Mouse (Mus musculus): ENCODE results near the gene Atp8b5. TPM values are rescaled to one million over a fixed set of nuclear protein-coding genes. Genes with fewer than 3 reads are reported as not detected.
A peak's percentile ranks its signal among the peaks of the same experiment; 100 is the strongest.

Atp8b5 gene
- polyA plus RNA-seq, 1 experiment from 2014 or later = 0.14 TPM

DNA sequence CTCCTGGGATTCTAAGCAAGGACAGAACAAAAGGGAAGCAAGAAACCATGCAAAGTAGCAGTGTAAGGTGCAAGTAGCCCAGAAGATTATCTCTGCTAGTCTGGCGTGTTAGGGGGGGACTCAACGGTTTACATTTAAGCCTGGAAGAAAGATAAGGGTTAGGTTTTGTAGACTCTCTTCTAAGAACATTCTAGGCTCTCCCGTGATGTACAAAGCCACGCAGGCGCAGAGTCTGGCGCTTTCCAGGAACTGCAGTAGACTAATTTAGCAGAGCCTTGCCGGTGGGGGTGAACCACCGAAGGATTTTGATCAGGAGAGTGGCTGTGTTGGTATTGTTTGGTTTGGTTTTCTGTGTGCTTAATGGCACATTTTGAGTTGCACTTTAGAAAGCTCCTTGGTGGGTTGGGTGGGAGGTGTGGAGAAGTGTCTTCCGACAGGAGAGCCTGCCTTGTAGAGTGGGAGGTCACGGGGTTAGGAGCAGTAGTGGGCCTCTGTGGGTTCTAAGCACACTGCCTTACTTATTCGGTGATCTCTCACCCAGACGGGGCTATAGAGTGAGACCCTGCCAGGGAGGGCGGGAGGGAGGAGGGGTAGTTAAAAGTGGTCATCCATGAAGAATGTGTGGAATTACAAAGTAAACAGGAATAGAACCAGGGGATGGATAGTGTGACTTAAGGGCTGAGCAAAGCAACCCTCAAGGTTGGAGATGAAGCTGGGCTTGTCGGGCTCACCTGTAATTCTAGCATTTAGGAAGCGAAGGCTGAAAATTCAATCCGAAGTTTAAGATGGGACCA lies 150.5 kb downstream of the Atp8b5 start:
- 48% methylated on average over 16 of the region's 16 CpGs for WGBS
- H3K4me3 ChIP-seq (ENCODE audit: low read depth, low read length) = no peak overlapping the region

DNA sequence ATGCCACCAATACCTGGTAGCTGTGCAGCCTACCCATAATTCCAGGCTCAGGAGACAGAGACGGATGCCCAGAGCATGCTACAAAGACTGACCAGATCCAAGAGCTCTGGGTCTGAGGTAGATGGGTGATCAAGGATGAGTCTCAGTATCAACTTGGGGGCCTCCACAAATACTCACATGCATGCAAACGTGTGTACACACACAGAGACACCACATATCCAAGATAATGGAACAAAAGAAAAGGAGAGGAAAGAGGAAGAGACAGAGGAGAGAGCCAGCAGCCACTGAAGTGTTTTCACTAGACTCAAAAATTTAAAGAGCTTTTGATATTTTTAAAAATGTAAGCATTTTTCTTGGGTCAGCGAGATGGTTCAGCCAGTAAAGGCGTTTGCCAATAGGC lies 151.5 kb downstream of the Atp8b5 start:
- Histone ChIP-seq H3K9ac (replicated peaks; ENCODE audit: low read depth) (no peak overlapping the region), H3K4me3 (ENCODE audit: low read depth, low read length) (no peak overlapping the region), H3K4me2 (replicated peaks; ENCODE audit: low read depth, low read length) (no peak overlapping the region), H3K9me3 (ENCODE audit: low read length) (no peaks in the 10 kb centered on the region), H3K27me3 (replicated peaks; ENCODE audit: insufficient read depth, low read length) (no peaks in the 10 kb centered on the region), H3K4me1 (ENCODE audit: insufficient read depth, low read depth, low read length) (peaks cover 27% of the 10 kb centered on the region), H3K36me3 (ENCODE audit: insufficient read depth, low read length) (peaks cover 41% of the 10 kb centered on the region), H3K27ac (ENCODE audit: low read length) (peak overlapping the region; percentile 83)
- no peak for TF ChIP-seq CTCF (IDR thresholded peaks at IDR 0.05)
- TF ChIP-seq EP300 (IDR thresholded peaks at IDR 0.05) = no peak
- no peak for ATAC-seq
- DNase-seq (ENCODE audit: low spot score) = no peak
- WGBS = 49% methylated on average over 4 of the region's 4 CpGs

More for the DNA sequence above, 150.5 kb downstream of the Atp8b5 start:
- Histone ChIP-seq H3K36me3 (ENCODE audit: insufficient read depth, low read length) (peaks cover 32% of the 10 kb centered on the region), H3K9me3 (ENCODE audit: low read length) (no peaks in the 10 kb centered on the region), H3K9ac (replicated peaks; ENCODE audit: low read depth) (no peak overlapping the region), H3K4me2 (replicated peaks; ENCODE audit: low read depth, low read length) (no peak overlapping the region), H3K27me3 (replicated peaks; ENCODE audit: insufficient read depth, low read length) (no peaks in the 10 kb centered on the region), H3K27ac (ENCODE audit: low read length) (peak overlapping the region; percentile 83), H3K4me1 (ENCODE audit: insufficient read depth, low read depth, low read length) (peaks cover 27% of the 10 kb centered on the region)
- ATAC-seq = peak; percentile 25; the same call in 1 of the 2 replicates
- TF ChIP-seq CTCF (IDR thresholded peaks at IDR 0.05) (no peak), EP300 (IDR thresholded peaks at IDR 0.05) (no peak; the same call in 1 of the 2 replicates)
- no peak for DNase-seq (ENCODE audit: low spot score)

DNA sequence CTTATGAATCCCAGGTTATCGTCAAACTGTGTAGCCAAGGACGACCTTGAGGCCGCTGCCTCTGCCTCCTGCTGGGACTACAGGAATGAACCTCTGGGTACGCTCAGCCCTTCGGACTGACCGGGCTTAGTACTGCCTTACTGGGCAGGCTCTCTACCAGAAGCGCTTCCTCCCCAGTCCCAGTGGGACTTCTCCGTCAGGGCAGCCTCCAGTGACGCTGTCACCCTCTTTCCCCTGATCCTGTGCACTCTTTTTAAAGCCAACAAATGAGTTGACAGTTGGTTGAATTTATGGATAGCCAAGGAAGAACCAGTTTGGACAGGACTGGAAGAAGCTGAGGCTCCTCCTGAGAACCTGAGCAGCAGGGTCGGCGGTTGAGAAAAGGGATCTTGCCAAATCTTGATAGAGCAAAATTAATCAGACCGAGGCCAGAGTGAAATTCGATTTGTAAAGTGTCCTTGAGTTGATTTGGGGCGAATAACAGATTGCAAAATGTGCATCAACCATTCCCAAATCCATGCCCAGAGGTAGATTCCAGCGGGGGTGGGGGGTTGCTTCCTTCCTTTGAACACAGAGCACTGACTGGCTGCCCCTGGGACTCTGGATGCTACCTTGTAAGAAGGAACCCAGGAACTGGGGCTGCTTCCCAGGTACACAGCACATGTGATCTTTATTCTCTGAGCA lies 152.2 kb downstream of the Atp8b5 start:
- TF ChIP-seq CTCF (IDR thresholded peaks at IDR 0.05) = no peak; the same call in 1 of the 2 replicates
- TF ChIP-seq EP300 (IDR thresholded peaks at IDR 0.05) = no peak
- ATAC-seq = no peak
- H3K4me3 ChIP-seq (ENCODE audit: low read depth, low read length) = no peak overlapping the region
- whole genome bisulfite sequencing = 46% methylated on average over 15 of the region's 15 CpGs
- no peaks in the 10 kb centered on the region for H3K9me3 ChIP-seq (ENCODE audit: low read length)
- DNase-seq (ENCODE audit: low spot score) = peak; percentile 54
- no peak overlapping the region for H3K9ac ChIP-seq (replicated peaks; ENCODE audit: low read depth)
- peaks cover 27% of the 10 kb centered on the region for H3K4me1 ChIP-seq (ENCODE audit: insufficient read depth, low read depth, low read length)
- H3K27ac ChIP-seq (ENCODE audit: low read length) = peak overlapping the region; percentile 83
- H3K27me3 ChIP-seq (replicated peaks; ENCODE audit: insufficient read depth, low read length) = no peaks in the 10 kb centered on the region
- peaks cover 48% of the 10 kb centered on the region for H3K36me3 ChIP-seq (ENCODE audit: insufficient read depth, low read length)
- H3K4me2 ChIP-seq (replicated peaks; ENCODE audit: low read depth, low read length) = no peak overlapping the region

DNA sequence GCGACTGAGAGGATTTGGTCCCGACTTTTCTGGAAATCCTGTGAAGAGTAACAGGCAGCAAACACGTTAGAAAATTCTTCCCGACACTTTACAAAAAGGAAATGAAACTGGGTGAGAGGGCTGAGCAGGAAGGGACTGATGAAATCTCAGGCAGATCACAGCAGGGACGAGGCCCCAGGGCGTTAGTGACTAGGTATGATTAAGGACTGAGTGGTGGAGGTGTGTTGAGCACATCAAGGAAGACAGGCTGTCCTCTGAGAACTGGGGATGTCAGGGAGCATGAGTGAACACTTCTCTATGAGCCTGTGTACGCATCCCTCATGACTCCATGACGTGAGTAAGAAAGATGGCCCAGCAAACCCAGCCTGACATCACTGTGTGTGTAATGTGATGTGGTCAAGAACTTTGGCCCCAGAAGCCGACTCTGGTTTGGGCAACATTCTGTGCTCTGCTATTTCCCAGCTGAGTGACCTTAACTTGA lies 152.9 kb downstream of the Atp8b5 start:
- Histone ChIP-seq H3K36me3 (ENCODE audit: insufficient read depth, low read length) (peaks cover 53% of the 10 kb centered on the region), H3K4me1 (ENCODE audit: insufficient read depth, low read depth, low read length) (peaks cover 27% of the 10 kb centered on the region), H3K27ac (ENCODE audit: low read length) (peak overlapping the region; percentile 83), H3K4me2 (replicated peaks; ENCODE audit: low read depth, low read length) (no peak overlapping the region), H3K4me3 (ENCODE audit: low read depth, low read length) (no peak overlapping the region), H3K27me3 (replicated peaks; ENCODE audit: insufficient read depth, low read length) (no peaks in the 10 kb centered on the region), H3K9ac (replicated peaks; ENCODE audit: low read depth) (no peak overlapping the region), H3K9me3 (ENCODE audit: low read length) (no peaks in the 10 kb centered on the region)
- peak; percentile 58 for ATAC-seq
- DNase-seq (ENCODE audit: low spot score) = no peak
- no peak for TF ChIP-seq CTCF (IDR thresholded peaks at IDR 0.05)
- TF ChIP-seq EP300 (IDR thresholded peaks at IDR 0.05) = no peak
- 46% methylated on average over 9 of the region's 9 CpGs for WGBS

DNA sequence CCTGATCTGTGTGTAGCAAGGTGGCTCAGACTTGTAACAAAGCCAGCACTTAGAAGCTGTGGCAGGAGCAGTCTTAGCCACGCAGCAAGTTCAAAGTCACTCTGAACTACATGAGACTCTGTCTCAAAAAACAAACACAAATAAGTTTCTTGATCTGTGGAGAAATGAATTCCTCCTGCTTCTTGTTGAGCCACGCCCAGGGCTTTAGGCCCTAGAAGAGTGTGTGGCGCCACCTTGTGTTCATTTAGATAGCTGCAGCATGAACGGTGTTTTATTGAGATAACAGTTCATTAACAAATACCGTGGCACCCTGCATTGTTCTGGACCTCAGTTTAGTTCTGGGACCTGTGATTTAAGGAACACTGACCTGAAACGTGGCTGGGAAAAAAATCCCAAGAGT lies 153.3 kb downstream of the Atp8b5 start:
- H3K4me3 ChIP-seq (ENCODE audit: low read depth, low read length) = no peak overlapping the region
- H3K36me3 ChIP-seq (ENCODE audit: insufficient read depth, low read length) = peaks cover 55% of the 10 kb centered on the region
- peak overlapping the region; percentile 83 for H3K27ac ChIP-seq (ENCODE audit: low read length)
- no peaks in the 10 kb centered on the region for H3K9me3 ChIP-seq (ENCODE audit: low read length)
- ATAC-seq (peak; percentile 64), DNase-seq (ENCODE audit: low spot score) (peak; percentile 96)
- H3K9ac ChIP-seq (replicated peaks; ENCODE audit: low read depth) = no peak overlapping the region
- H3K27me3 ChIP-seq (replicated peaks; ENCODE audit: insufficient read depth, low read length) = no peaks in the 10 kb centered on the region
- no peak overlapping the region for H3K4me2 ChIP-seq (replicated peaks; ENCODE audit: low read depth, low read length)
- TF ChIP-seq CTCF (IDR thresholded peaks at IDR 0.05) = peak; percentile 97
- peak; percentile 77; the same call in 1 of the 2 replicates for TF ChIP-seq EP300 (IDR thresholded peaks at IDR 0.05)
- peaks cover 27% of the 10 kb centered on the region for H3K4me1 ChIP-seq (ENCODE audit: insufficient read depth, low read depth, low read length)
- under 1% methylated on average over 6 of the region's 6 CpGs for WGBS

DNA sequence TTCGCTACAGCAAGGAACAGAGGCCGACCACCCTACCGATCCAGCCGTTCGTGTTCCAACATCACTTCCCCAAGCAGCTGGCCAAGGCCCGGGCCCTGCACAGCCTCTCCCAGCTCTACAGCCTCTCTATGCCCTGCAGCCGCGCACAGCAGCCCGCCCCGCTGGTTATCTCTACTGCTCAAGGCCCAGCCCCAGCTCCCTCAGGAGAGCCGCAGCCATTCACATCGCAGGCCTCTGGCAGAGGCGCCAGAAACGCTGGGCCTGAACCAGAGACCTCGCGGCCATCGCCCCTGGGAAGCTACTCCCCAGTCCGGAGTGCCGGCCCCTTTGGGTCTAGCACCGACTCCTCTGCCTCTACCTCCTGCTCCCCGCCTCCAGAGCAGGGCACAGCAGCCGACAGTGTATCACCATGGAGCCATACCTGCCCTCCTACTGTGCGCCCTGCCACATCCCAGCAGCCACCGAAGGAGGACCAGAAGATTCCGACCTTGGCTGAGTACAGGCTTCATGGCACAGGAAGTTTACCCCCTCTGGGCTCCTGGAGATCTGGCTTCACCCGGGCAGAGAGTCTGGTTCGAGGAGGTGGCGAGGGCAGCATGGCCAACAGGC lies 154.8 kb downstream of the Atp8b5 start:
- Histone ChIP-seq H3K9me3 (ENCODE audit: low read length) (no peaks in the 10 kb centered on the region), H3K9ac (replicated peaks; ENCODE audit: low read depth) (no peak overlapping the region), H3K27ac (ENCODE audit: low read length) (no peak overlapping the region), H3K4me2 (replicated peaks; ENCODE audit: low read depth, low read length) (no peak overlapping the region), H3K27me3 (replicated peaks; ENCODE audit: insufficient read depth, low read length) (no peaks in the 10 kb centered on the region), H3K4me3 (ENCODE audit: low read depth, low read length) (no peak overlapping the region), H3K4me1 (ENCODE audit: insufficient read depth, low read depth, low read length) (peaks cover 27% of the 10 kb centered on the region), H3K36me3 (ENCODE audit: insufficient read depth, low read length) (peaks cover 54% of the 10 kb centered on the region)
- DNase-seq (ENCODE audit: low spot score) = no peak
- 81% methylated on average over 27 of the region's 28 CpGs for WGBS
- no peak for TF ChIP-seq CTCF (IDR thresholded peaks at IDR 0.05)
- TF ChIP-seq EP300 (IDR thresholded peaks at IDR 0.05) = no peak
- ATAC-seq = no peak

Other genes with a start within 250 kb of the Atp8b5 start
- gene Pigo, start 241.3 kb upstream of the Atp8b5 start, polyA plus RNA-seq (2015; fragmentation: Nextera tagmentation; extraction: Ambion mirVana) = 9.5 and 9.8 TPM in 2 replicates
- 123 and 140 TPM in 2 replicates for gene Stoml2, start 235.4 kb upstream of the Atp8b5 start, polyA plus RNA-seq (2015; fragmentation: Nextera tagmentation; extraction: Ambion mirVana)
- gene Fam214b, start 220.9 kb upstream of the Atp8b5 start, polyA plus RNA-seq (2015; fragmentation: Nextera tagmentation; extraction: Ambion mirVana) = 10.7 and 10.9 TPM in 2 replicates
- 3.0 and 4.9 TPM in 2 replicates for gene Unc13b, start 208.2 kb upstream of the Atp8b5 start, polyA plus RNA-seq (2015; fragmentation: Nextera tagmentation; extraction: Ambion mirVana)
- 22.2 and 23.4 TPM in 2 replicates for gene Rusc2, start 114.8 kb downstream of the Atp8b5 start, polyA plus RNA-seq (2015; fragmentation: Nextera tagmentation; extraction: Ambion mirVana)
- 4.6 and 6.8 TPM in 2 replicates for gene Fam166b, start 162.0 kb downstream of the Atp8b5 start, polyA plus RNA-seq (2015; fragmentation: Nextera tagmentation; extraction: Ambion mirVana)
- gene Tesk1, start 174.8 kb downstream of the Atp8b5 start, polyA plus RNA-seq (2015; fragmentation: Nextera tagmentation; extraction: Ambion mirVana) = 7.3 and 8.0 TPM in 2 replicates
- 2.7 and 3.1 TPM in 2 replicates for gene Cd72, start 187.5 kb downstream of the Atp8b5 start, polyA plus RNA-seq (2015; fragmentation: Nextera tagmentation; extraction: Ambion mirVana)
- not detected in 2 replicates for gene Sit1, start 216.6 kb downstream of the Atp8b5 start, polyA plus RNA-seq (2015; fragmentation: Nextera tagmentation; extraction: Ambion mirVana)
- gene Ccdc107, start 225.7 kb downstream of the Atp8b5 start, polyA plus RNA-seq (2015; fragmentation: Nextera tagmentation; extraction: Ambion mirVana) = 81.0 and 82.7 TPM in 2 replicates
- gene Arhgef39, start 232.5 kb downstream of the Atp8b5 start, polyA plus RNA-seq (2015; fragmentation: Nextera tagmentation; extraction: Ambion mirVana) = 2.4 and 3.5 TPM in 2 replicates
- gene Car9, start 239.8 kb downstream of the Atp8b5 start, polyA plus RNA-seq (2015; fragmentation: Nextera tagmentation; extraction: Ambion mirVana) = 2.1 and 2.6 TPM in 2 replicates